Mouse (Mus musculus) lung, adult 2 months (tissue): ENCODE data around the gene Ccdc78. TPM values are rescaled to one million over a fixed set of nuclear protein-coding genes. Genes with fewer than 3 reads are reported as not detected.

Source experiments
- DNase-seq: peaks from one replicate; pipeline ENCODE4 v3.0.0; 2022
- H3K4me1 ChIP-seq: fragments of 200-500 bp; 2 replicates; pipeline ENCODE4 v1.6.1; 2011; ENCODE audit warnings: low read length; ENCODE audit not compliant: control insufficient read depth, insufficient read depth
- H3K4me3 ChIP-seq: fragments of 200-500 bp; replicated peaks from 2 replicates; pipeline ENCODE3; 2011; ENCODE audit warnings: low read depth, mild to moderate bottlenecking, control low read depth, low read length; ENCODE audit errors: extremely low read depth
- CTCF ChIP-seq: fragments of 200-500 bp; IDR thresholded peaks from 2 replicates; pipeline ENCODE4 v1.5.1; 2011; ENCODE audit warnings: mild to moderate bottlenecking, low read length, control low read depth; ENCODE audit not compliant: insufficient read depth
- POLR2A ChIP-seq: fragments of 200-500 bp; IDR thresholded peaks from 2 replicates; pipeline ENCODE4 v1.6.1; 2011; ENCODE audit warnings: low read depth, mild to moderate bottlenecking, control low read depth, low read length, borderline replicate concordance; ENCODE audit errors: extremely low read depth
- WGBS: fragments of 180-500 bp; shearing (Covaris S2); methylation state at CpG from one replicate; pipeline ENCODE4 v1.1.7; 2018; 5-methylcytosine and 5-hydroxymethylcytosine counted together
- polyA plus RNA-seq: library from polyadenylated mRNA; depleted of rRNA; stranded (reverse); fragments of >200 nt; gene quantifications from 2 replicates; pipeline ENCODE4 v1.2.3, GENCODE M21; 2012

Gene Ccdc78
- polyA plus RNA-seq, 1 experiment: 15.6 TPM

GRCm38 (mm10) chr17:25830200-25830753 lies 43.9 kb downstream of the Ccdc78 start:
- 70% methylated on average over 4 of the region's 4 CpGs for WGBS
- peaks cover 24% of the 10 kb centered on the region for H3K4me1 ChIP-seq
- DNase-seq: no peak
- no peak overlapping the region for H3K4me3 ChIP-seq
- 0 out of 2 replicates have a peak, but pooled peaks have one; percentile 4 for TF ChIP-seq POLR2A
- TF ChIP-seq CTCF: no peak

- no peak overlapping the region for H3K4me3 ChIP-seq
- DNase-seq: no peak
- 80% methylated on average over 14 of the region's 14 CpGs for WGBS
- no peak for TF ChIP-seq POLR2A
- TF ChIP-seq CTCF: no peak
- H3K4me1 ChIP-seq: peaks cover 24% of the 10 kb centered on the region
Observed at GRCm38 (mm10) chr17:25830806-25831431, 44.5 kb downstream of the Ccdc78 start.

GRCm38 (mm10) chr17:25831451-25832281 lies 45.3 kb downstream of the Ccdc78 start:
- WGBS: 40% methylated on average over 21 of the region's 21 CpGs
- no peak for TF ChIP-seq POLR2A
- H3K4me1 ChIP-seq: peaks cover 28% of the 10 kb centered on the region
- peak overlapping the region; percentile 77 for H3K4me3 ChIP-seq
- DNase-seq: no peak

GRCm38 (mm10) chr17:25832436-25833290 lies 46.3 kb downstream of the Ccdc78 start:
- peak; percentile 99 for DNase-seq
- TF ChIP-seq CTCF: no peak
- TF ChIP-seq POLR2A: peak; percentile 51
- H3K4me3 ChIP-seq: peak overlapping the region; percentile 84
- peaks cover 31% of the 10 kb centered on the region for H3K4me1 ChIP-seq
- under 1% methylated on average over 77 of the region's 77 CpGs for WGBS

GRCm38 (mm10) chr17:25833291-25833663 lies 46.9 kb downstream of the Ccdc78 start, which contains the start of gene Stub1:
Gene Stub1 (minus strand): TSS chr17:25833404.
- under 1% methylated on average over 24 of the region's 24 CpGs for WGBS
- Histone ChIP-seq H3K4me3 (peak within 1 kb of the TSS; percentile 84), H3K4me1 (peaks cover 30% of the 10 kb centered on the region)
- no peak for DNase-seq
- TF ChIP-seq CTCF: no peak
- no peak; the same call in 1 of the 2 replicates for TF ChIP-seq POLR2A

- Histone ChIP-seq H3K4me3 (peak overlapping the region; percentile 84), H3K4me1 (peaks cover 27% of the 10 kb centered on the region)
- DNase-seq: peak; percentile 29
- 28% methylated on average over 6 of the region's 6 CpGs for WGBS
- no peak for TF ChIP-seq POLR2A
- TF ChIP-seq CTCF: no peak
Observed at GRCm38 (mm10) chr17:25833961-25834594, 47.7 kb downstream of the Ccdc78 start.

- no peak overlapping the region for H3K4me3 ChIP-seq
- 79% methylated on average over 12 of the region's 12 CpGs for WGBS
- no peak for DNase-seq
- TF ChIP-seq CTCF (no peak), POLR2A (no peak)
- H3K4me1 ChIP-seq: peaks cover 24% of the 10 kb centered on the region
Observed at GRCm38 (mm10) chr17:25834595-25835222, 48.3 kb downstream of the Ccdc78 start.

GRCm38 (mm10) chr17:25835301-25835700 lies 48.9 kb downstream of the Ccdc78 start:
- 86% methylated on average over 7 of the region's 7 CpGs for WGBS
- DNase-seq: no peak
- Histone ChIP-seq H3K4me3 (no peak overlapping the region), H3K4me1 (peaks cover 23% of the 10 kb centered on the region)
- no peak for TF ChIP-seq CTCF
- TF ChIP-seq POLR2A: no peak

- DNase-seq: no peak
- TF ChIP-seq CTCF (no peak), POLR2A (no peak)
Observed at GRCm38 (mm10) chr17:25835816-25836215, 49.4 kb downstream of the Ccdc78 start.

More at GRCm38 (mm10) chr17:25835816-25836215, 49.4 kb downstream of the Ccdc78 start:
- Histone ChIP-seq H3K4me3 (no peak overlapping the region), H3K4me1 (peaks cover 23% of the 10 kb centered on the region)
- WGBS: 87% methylated on average over 16 of the region's 16 CpGs
